Mouse (Mus musculus): ENCODE data around the gene Dnajc17. TPM values are rescaled to one million over a fixed set of nuclear protein-coding genes. Genes with fewer than 3 reads are reported as not detected.

Gene Dnajc17
- polyA plus RNA-seq, 1 experiment from 2014 or later, result 23.6 TPM

DNA sequence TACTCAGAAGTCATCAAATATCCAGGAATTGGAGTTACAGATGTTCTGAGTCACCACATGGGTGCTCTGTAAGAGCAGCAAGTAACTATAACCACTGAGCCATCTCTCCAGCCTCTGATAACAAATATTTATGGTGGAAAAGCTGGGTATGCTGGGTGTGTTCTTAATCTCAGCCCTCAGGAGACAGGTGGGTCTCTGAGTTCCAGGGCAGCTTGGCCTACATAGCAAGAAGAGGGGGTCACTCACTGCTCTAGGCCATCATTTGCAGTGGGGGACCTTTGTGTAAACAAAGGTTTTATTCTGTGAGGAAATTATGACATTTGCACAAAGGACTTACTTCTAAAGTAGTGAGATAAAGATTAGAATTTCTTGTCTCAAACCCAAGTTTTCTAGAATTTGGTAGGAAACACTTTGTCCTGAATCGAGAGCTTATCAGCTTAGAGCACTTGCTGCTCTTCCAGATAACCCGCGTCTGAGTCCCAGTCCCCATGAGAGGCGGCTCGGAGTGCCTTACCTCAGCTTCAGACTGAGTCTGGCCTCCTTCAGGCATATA, 72.2 kb downstream of the Dnajc17 start:
- Histone ChIP-seq H3K9me3 (ENCODE audit: control insufficient read depth, low read length) (no peaks in the 10 kb centered on the region), H3K9ac (ENCODE audit: low read depth, low read length) (no peak overlapping the region), H3K27ac (ENCODE audit: low read depth, low read length) (no peak overlapping the region), H3K4me2 (ENCODE audit: low read length) (no peak overlapping the region), H3K36me3 (ENCODE audit: control insufficient read depth, insufficient read depth, low read length) (peaks cover 29% of the 10 kb centered on the region), H3K4me1 (ENCODE audit: control insufficient read depth, insufficient read depth, low read depth, low read length) (no peaks in the 10 kb centered on the region), H3K4me3 (ENCODE audit: low read length) (no peak overlapping the region), H3K27me3 (replicated peaks; ENCODE audit: control insufficient read depth, insufficient read depth, low read length) (no peaks in the 10 kb centered on the region)
- ATAC-seq, result no peak
- 88% methylated on average over 5 of the region's 5 CpGs for WGBS

Other genes with a start within 250 kb of the Dnajc17 start
- 41.7 and 44.1 TPM in 2 replicates for gene Ccdc32, start 179.4 kb downstream of the Dnajc17 start, polyA plus RNA-seq (2015; fragmentation: Nextera tagmentation; extraction: Ambion mirVana)
- gene Rpusd2, start 174.0 kb downstream of the Dnajc17 start, polyA plus RNA-seq (2015; fragmentation: Nextera tagmentation; extraction: Ambion mirVana), result 3.7 and 4.1 TPM in 2 replicates
- 8.3 and 9.7 TPM in 2 replicates for gene Knl1, start 161.7 kb downstream of the Dnajc17 start, polyA plus RNA-seq (2015; fragmentation: Nextera tagmentation; extraction: Ambion mirVana)
- gene Rad51, start 96.0 kb downstream of the Dnajc17 start, polyA plus RNA-seq (2015; fragmentation: Nextera tagmentation; extraction: Ambion mirVana), result 10.6 and 12.7 TPM in 2 replicates
- 49.3 and 50.1 TPM in 2 replicates for gene Rmdn3, start 51.8 kb downstream of the Dnajc17 start, polyA plus RNA-seq (2015; fragmentation: Nextera tagmentation; extraction: Ambion mirVana)
- gene Gchfr, start 41.0 kb downstream of the Dnajc17 start, polyA plus RNA-seq (2015; fragmentation: Nextera tagmentation; extraction: Ambion mirVana), result 10.9 and 16.2 TPM in 2 replicates
- gene Gm14137, start 34.3 kb downstream of the Dnajc17 start, polyA plus RNA-seq (2015; fragmentation: Nextera tagmentation; extraction: Ambion mirVana), result 0.86 TPM in 2 replicates
- gene Zfyve19, start 178 bp downstream of the Dnajc17 start, polyA plus RNA-seq (2015; fragmentation: Nextera tagmentation; extraction: Ambion mirVana), result 70.4 and 75.7 TPM in 2 replicates
- not detected in 2 replicates for gene Ppp1r14d, start 21.1 kb upstream of the Dnajc17 start, polyA plus RNA-seq (2015; fragmentation: Nextera tagmentation; extraction: Ambion mirVana)
- gene Spint1, start 28.6 kb upstream of the Dnajc17 start, polyA plus RNA-seq (2015; fragmentation: Nextera tagmentation; extraction: Ambion mirVana), result 0.71 and 0.79 TPM in 2 replicates
- gene Rhov, start 62.5 kb upstream of the Dnajc17 start, polyA plus RNA-seq (2015; fragmentation: Nextera tagmentation; extraction: Ambion mirVana), result 48.2 and 56.9 TPM in 2 replicates
- gene Vps18, start 79.9 kb upstream of the Dnajc17 start, polyA plus RNA-seq (2015; fragmentation: Nextera tagmentation; extraction: Ambion mirVana), result 28.2 and 30.4 TPM in 2 replicates
- 5.3 and 6.0 TPM in 2 replicates for gene Dll4, start 117.0 kb upstream of the Dnajc17 start, polyA plus RNA-seq (2015; fragmentation: Nextera tagmentation; extraction: Ambion mirVana)
- gene Chac1, start 142.4 kb upstream of the Dnajc17 start, polyA plus RNA-seq (2015; fragmentation: Nextera tagmentation; extraction: Ambion mirVana), result 12.3 and 14.9 TPM in 2 replicates

All from hindbrain, embryonic 16.5 days (tissue).